14 mouse cellular contexts compared by ENCODE assay signal in the genomic region with DNA sequence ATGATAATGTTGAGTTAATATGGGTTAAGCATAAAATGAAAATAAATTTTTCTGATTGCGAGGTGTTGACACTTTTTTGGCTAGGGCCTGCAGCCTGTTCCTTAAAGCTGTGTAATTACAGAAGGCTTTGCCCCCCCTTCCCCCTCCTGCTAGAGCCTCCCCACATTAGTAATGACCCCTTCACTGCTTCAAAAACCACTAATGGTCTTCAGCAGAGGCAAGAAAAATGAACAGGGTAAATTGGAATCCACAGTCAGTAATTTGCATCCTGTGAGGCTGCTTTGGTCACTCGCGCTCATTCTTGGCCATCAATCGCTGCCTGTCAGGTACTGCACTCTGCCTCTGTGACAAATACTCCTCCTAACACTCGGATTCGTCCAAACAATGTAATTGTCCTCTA.
DNase-seq lines count a peak whose midpoint lies in the region; ATAC-seq lines count a peak whose summit lies in the region.
"Had no signal": no experiment of that assay in that cellular context is flagged by ENCODE, and none has a peak within 500 bp of the region (broad histone marks: within the 10 kb centered on the region; RNA-seq: fewer than 3 reads in every experiment).

No protein-coding gene starts in this region.

- no peaks in the 10 kb centered on the region; the same call in 1 of the 2 replicates for H3K36me3 ChIP-seq in neural tube, embryonic 12.5 days
- no peaks in the 10 kb centered on the region for H3K36me3 ChIP-seq in neural tube, embryonic 15.5 days
- no peaks in the 10 kb centered on the region for H3K36me3 ChIP-seq in hindbrain, embryonic 15.5 days
- H3K36me3 ChIP-seq: G1E; limb, embryonic 15.5 days had no signal

- no peak overlapping the region for H3K4me3 ChIP-seq in neural tube, embryonic 12.5 days
- H3K4me3 ChIP-seq in neural tube, embryonic 15.5 days (replicated peaks): no peak overlapping the region
- H3K4me3 ChIP-seq in hindbrain, embryonic 15.5 days: no peak overlapping the region
- H3K4me3 ChIP-seq: limb, embryonic 15.5 days had no signal

- no peaks in the 10 kb centered on the region for H3K9me3 ChIP-seq in neural tube, embryonic 12.5 days
- no peaks in the 10 kb centered on the region for H3K9me3 ChIP-seq in neural tube, embryonic 15.5 days (replicated peaks)
- H3K9me3 ChIP-seq in hindbrain, embryonic 15.5 days: no peaks in the 10 kb centered on the region
- H3K9me3 ChIP-seq: limb, embryonic 15.5 days had no signal

- intact Hi-C loops in heart, postnatal 14 days (cut with DNase I): no loop called here

- H3K27ac ChIP-seq in neural tube, embryonic 12.5 days: no peak overlapping the region
- H3K27ac ChIP-seq in neural tube, embryonic 15.5 days (replicated peaks): no peak overlapping the region
- H3K27ac ChIP-seq in hindbrain, embryonic 15.5 days (replicated peaks): 0 out of 2 replicates have a peak overlapping the region, but pooled peaks have one; percentile 4
- H3K27ac ChIP-seq: kidney, postnatal 0 days; limb, embryonic 15.5 days; macrophage had no signal

- no peak overlapping the region for H3K9ac ChIP-seq in neural tube, embryonic 12.5 days
- no peak overlapping the region for H3K9ac ChIP-seq in neural tube, embryonic 15.5 days (replicated peaks)
- no peak overlapping the region for H3K9ac ChIP-seq in hindbrain, embryonic 15.5 days
- H3K9ac ChIP-seq: limb, embryonic 15.5 days had no signal

- no peaks in the 10 kb centered on the region for H3K27me3 ChIP-seq in neural tube, embryonic 12.5 days (replicated peaks)
- H3K27me3 ChIP-seq in neural tube, embryonic 15.5 days (replicated peaks): no peaks in the 10 kb centered on the region
- no peaks in the 10 kb centered on the region for H3K27me3 ChIP-seq in hindbrain, embryonic 15.5 days
- H3K27me3 ChIP-seq: limb, embryonic 15.5 days had no signal

- peak; percentile 30 for DNase-seq in heart, adult 11 months
- DNase-seq in heart, postnatal 14 days: no peak
- DNase-seq in kidney, postnatal 25 days: no peak
- DNase-seq in heart, postnatal 4 days: no peak
- DNase-seq: B cell, adult 2 months; layer of hippocampus, postnatal 36 days had no signal

- no peak overlapping the region for H3K4me2 ChIP-seq in neural tube, embryonic 12.5 days (replicated peaks)
- H3K4me2 ChIP-seq in neural tube, embryonic 15.5 days: no peak overlapping the region
- no peak overlapping the region for H3K4me2 ChIP-seq in hindbrain, embryonic 15.5 days
- H3K4me2 ChIP-seq: limb, embryonic 15.5 days had no signal

- ATAC-seq in neural tube, embryonic 12.5 days (ENCODE audit: low FRiP score, low read depth): 0 out of 2 replicates have a peak, but pooled peaks have one; percentile 27
- ATAC-seq in neural tube, embryonic 15.5 days (ENCODE audit: low FRiP score): no peak
- ATAC-seq in hindbrain, embryonic 15.5 days (ENCODE audit: low FRiP score, low read depth): peak; percentile 32; the same call in 1 of the 2 replicates
- no peak for ATAC-seq in granulocyte monocyte progenitor cell, adult 5-6 weeks (replicated peaks; ENCODE audit: poor library complexity, severe bottlenecking)

- H3K4me1 ChIP-seq in neural tube, embryonic 12.5 days: peaks cover 23% of the 10 kb centered on the region
- peaks cover 16% of the 10 kb centered on the region; the same call in 1 of the 2 replicates for H3K4me1 ChIP-seq in neural tube, embryonic 15.5 days
- H3K4me1 ChIP-seq in hindbrain, embryonic 15.5 days (replicated peaks): peaks cover 21% of the 10 kb centered on the region

- WGBS in neural tube, embryonic 12.5 days: 19% methylated on average over 6 of the region's 6 CpGs
- 13% methylated on average over 6 of the region's 6 CpGs for WGBS in neural tube, embryonic 15.5 days
- WGBS in hindbrain, embryonic 15.5 days: 25% methylated on average over 6 of the region's 6 CpGs

Comparison
In these comparisons a context has a peak if more than half of its experiments do, and no peak if none do; other contexts are left out.
1. ATAC-seq: peak in neural tube, embryonic 12.5 days (single experiment) and hindbrain, embryonic 15.5 days (single experiment); none in neural tube, embryonic 15.5 days (single experiment) and granulocyte monocyte progenitor cell, adult 5-6 weeks (single experiment).